Mouse (Mus musculus): ENCODE data around the gene Mindy1. TPM values are rescaled to one million over a fixed set of nuclear protein-coding genes. Genes with fewer than 3 reads are reported as not detected.
A peak's percentile ranks its signal among the peaks of the same experiment; 100 is the strongest.

The Mindy1 gene
- polyA plus RNA-seq, 1 experiment from 2014 or later = 41.4 TPM

DNA sequence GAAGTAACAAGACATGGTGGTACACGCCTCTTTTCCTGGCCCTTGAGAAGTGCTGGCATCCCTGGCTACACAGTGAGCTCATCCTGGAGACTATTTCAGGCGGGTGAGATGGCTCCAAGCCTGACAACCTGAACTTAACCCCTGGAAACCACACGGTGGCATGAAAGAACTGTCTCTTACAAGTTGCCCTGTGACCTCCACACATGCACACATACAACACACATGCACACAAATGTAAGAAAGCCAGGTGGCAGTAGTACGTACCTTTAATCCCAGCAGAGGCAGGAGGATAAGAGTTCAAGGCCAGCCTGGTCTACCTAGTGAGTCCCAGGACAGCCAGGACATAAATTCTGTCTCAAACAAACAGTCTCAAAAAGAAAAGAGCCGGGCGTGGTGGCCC is 42.1 kb upstream of the Mindy1 start:
- WGBS (ENCODE audit: insufficient replicate concordance) = 82% methylated on average over 6 of the region's 6 CpGs
- H3K4me1 ChIP-seq (ENCODE audit: insufficient read depth) = no peaks in the 10 kb centered on the region
- no peak for ATAC-seq

GRCm38 (mm10) chr3:95239971-95240370 is 41.2 kb upstream of the Mindy1 start:
- H3K9ac ChIP-seq (replicated peaks) = no peak overlapping the region
- ATAC-seq (no peak), DNase-seq (no peak)
- no peak overlapping the region for H3K4me2 ChIP-seq (ENCODE audit: low read depth, low read length)
- H3K4me1 ChIP-seq (ENCODE audit: insufficient read depth) = no peaks in the 10 kb centered on the region
- WGBS (ENCODE audit: insufficient replicate concordance) = 71% methylated on average over 12 of the region's 12 CpGs
- H3K27me3 ChIP-seq (ENCODE audit: insufficient read depth, low read length) = no peaks in the 10 kb centered on the region
- no peak overlapping the region for H3K4me3 ChIP-seq (ENCODE audit: low read depth, low read length)
- TF ChIP-seq EP300 (IDR thresholded peaks at IDR 0.05; ENCODE audit: low read depth) (no peak), CTCF (IDR thresholded peaks at IDR 0.05; ENCODE audit: low read depth) (no peak)
- H3K36me3 ChIP-seq (replicated peaks; ENCODE audit: insufficient read depth, low read length) = peaks cover 16% of the 10 kb centered on the region
- H3K9me3 ChIP-seq (ENCODE audit: low read length) = no peaks in the 10 kb centered on the region
- no peak overlapping the region for H3K27ac ChIP-seq (ENCODE audit: low read depth)

More for the DNA sequence above, 42.1 kb upstream of the Mindy1 start:
- Histone ChIP-seq H3K4me3 (ENCODE audit: low read depth, low read length) (no peak overlapping the region), H3K4me2 (ENCODE audit: low read depth, low read length) (no peak overlapping the region), H3K36me3 (replicated peaks; ENCODE audit: insufficient read depth, low read length) (peaks cover 26% of the 10 kb centered on the region), H3K9ac (replicated peaks) (no peak overlapping the region), H3K27me3 (ENCODE audit: insufficient read depth, low read length) (no peaks in the 10 kb centered on the region), H3K27ac (ENCODE audit: low read depth) (no peak overlapping the region), H3K9me3 (ENCODE audit: low read length) (no peaks in the 10 kb centered on the region)
- TF ChIP-seq CTCF (IDR thresholded peaks at IDR 0.05; ENCODE audit: low read depth) = no peak
- no peak for TF ChIP-seq EP300 (IDR thresholded peaks at IDR 0.05; ENCODE audit: low read depth)
- no peak for DNase-seq

- no peaks in the 10 kb centered on the region for H3K4me1 ChIP-seq (ENCODE audit: insufficient read depth)
- 60% methylated on average over 14 of the region's 17 CpGs for WGBS (ENCODE audit: insufficient replicate concordance)
- H3K4me2 ChIP-seq (ENCODE audit: low read depth, low read length) = no peak overlapping the region
- 0 out of 2 replicates have a peak, but pooled peaks have one; percentile 15 for ATAC-seq
- H3K27ac ChIP-seq (ENCODE audit: low read depth) = no peak overlapping the region
- no peak overlapping the region for H3K4me3 ChIP-seq (ENCODE audit: low read depth, low read length)
- H3K9me3 ChIP-seq (ENCODE audit: low read length) = no peaks in the 10 kb centered on the region
- no peak for TF ChIP-seq CTCF (IDR thresholded peaks at IDR 0.05; ENCODE audit: low read depth)
- TF ChIP-seq EP300 (IDR thresholded peaks at IDR 0.05; ENCODE audit: low read depth) = no peak
- H3K27me3 ChIP-seq (ENCODE audit: insufficient read depth, low read length) = no peaks in the 10 kb centered on the region
- peaks cover 7% of the 10 kb centered on the region for H3K36me3 ChIP-seq (replicated peaks; ENCODE audit: insufficient read depth, low read length)
- no peak for DNase-seq
- no peak overlapping the region for H3K9ac ChIP-seq (replicated peaks)
Observed at GRCm38 (mm10) chr3:95240900-95241299, 40.2 kb upstream of the Mindy1 start.

- WGBS (ENCODE audit: insufficient replicate concordance) = 76% methylated on average over 7 of the region's 7 CpGs
- no peak within 1 kb of the TSS for H3K4me3 ChIP-seq (ENCODE audit: low read depth, low read length)
- H3K27me3 ChIP-seq (ENCODE audit: insufficient read depth, low read length) = no peaks in the 10 kb centered on the region
- DNase-seq (no peak), ATAC-seq (no peak)
- peaks cover 2% of the 10 kb centered on the region; the same call in 1 of the 2 replicates for H3K36me3 ChIP-seq (replicated peaks; ENCODE audit: insufficient read depth, low read length)
- H3K9ac ChIP-seq (replicated peaks) = no peak within 1 kb of the TSS
- no peaks in the 10 kb centered on the region; the same call in 1 of the 2 replicates for H3K4me1 ChIP-seq (ENCODE audit: insufficient read depth)
- TF ChIP-seq EP300 (IDR thresholded peaks at IDR 0.05; ENCODE audit: low read depth) (no peak), CTCF (IDR thresholded peaks at IDR 0.05; ENCODE audit: low read depth) (no peak)
- H3K4me2 ChIP-seq (ENCODE audit: low read depth, low read length) = no peak within 1 kb of the TSS
- no peak within 1 kb of the TSS for H3K27ac ChIP-seq (ENCODE audit: low read depth)
- no peaks in the 10 kb centered on the region for H3K9me3 ChIP-seq (ENCODE audit: low read length)
Observed at GRCm38 (mm10) chr3:95241498-95241897, 39.6 kb upstream of the Mindy1 start, which contains the start of gene Gm128. Gene Gm128, minus strand, starts transcription at chr3:95241598.

DNA sequence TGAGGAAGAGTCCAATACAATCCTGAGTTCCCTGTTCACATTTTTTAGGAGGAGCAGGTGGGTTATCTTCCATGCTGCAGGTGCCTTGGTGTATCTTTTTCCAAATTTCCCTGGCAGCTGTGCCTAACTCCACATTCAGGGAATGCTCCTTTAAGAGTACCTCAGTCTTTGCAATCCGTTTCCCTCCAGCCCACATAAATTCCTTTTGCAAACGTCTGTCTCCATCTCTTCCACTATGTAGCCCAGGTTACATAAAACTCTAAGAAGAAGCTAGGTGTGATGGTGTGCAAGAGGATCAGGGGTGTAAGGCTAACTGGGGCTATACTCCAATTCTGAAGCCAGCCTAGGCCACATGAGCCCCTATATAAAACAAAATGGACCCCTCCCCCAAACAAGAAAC is 38.1 kb upstream of the Mindy1 start:
- no peak overlapping the region for H3K9ac ChIP-seq (replicated peaks)
- ATAC-seq = no peak
- no peak overlapping the region for H3K27ac ChIP-seq (ENCODE audit: low read depth)
- WGBS (ENCODE audit: insufficient replicate concordance) = 84% methylated on average over 2 of the region's 2 CpGs
- H3K27me3 ChIP-seq (ENCODE audit: insufficient read depth, low read length) = no peaks in the 10 kb centered on the region
- DNase-seq = no peak
- no peak overlapping the region for H3K4me2 ChIP-seq (ENCODE audit: low read depth, low read length)
- no peak overlapping the region for H3K4me3 ChIP-seq (ENCODE audit: low read depth, low read length)
- H3K36me3 ChIP-seq (replicated peaks; ENCODE audit: insufficient read depth, low read length) = no peaks in the 10 kb centered on the region
- H3K4me1 ChIP-seq (ENCODE audit: insufficient read depth) = peaks cover 5% of the 10 kb centered on the region
- no peaks in the 10 kb centered on the region for H3K9me3 ChIP-seq (ENCODE audit: low read length)
- no peak for TF ChIP-seq EP300 (IDR thresholded peaks at IDR 0.05; ENCODE audit: low read depth)
- no peak for TF ChIP-seq CTCF (IDR thresholded peaks at IDR 0.05; ENCODE audit: low read depth)

DNA sequence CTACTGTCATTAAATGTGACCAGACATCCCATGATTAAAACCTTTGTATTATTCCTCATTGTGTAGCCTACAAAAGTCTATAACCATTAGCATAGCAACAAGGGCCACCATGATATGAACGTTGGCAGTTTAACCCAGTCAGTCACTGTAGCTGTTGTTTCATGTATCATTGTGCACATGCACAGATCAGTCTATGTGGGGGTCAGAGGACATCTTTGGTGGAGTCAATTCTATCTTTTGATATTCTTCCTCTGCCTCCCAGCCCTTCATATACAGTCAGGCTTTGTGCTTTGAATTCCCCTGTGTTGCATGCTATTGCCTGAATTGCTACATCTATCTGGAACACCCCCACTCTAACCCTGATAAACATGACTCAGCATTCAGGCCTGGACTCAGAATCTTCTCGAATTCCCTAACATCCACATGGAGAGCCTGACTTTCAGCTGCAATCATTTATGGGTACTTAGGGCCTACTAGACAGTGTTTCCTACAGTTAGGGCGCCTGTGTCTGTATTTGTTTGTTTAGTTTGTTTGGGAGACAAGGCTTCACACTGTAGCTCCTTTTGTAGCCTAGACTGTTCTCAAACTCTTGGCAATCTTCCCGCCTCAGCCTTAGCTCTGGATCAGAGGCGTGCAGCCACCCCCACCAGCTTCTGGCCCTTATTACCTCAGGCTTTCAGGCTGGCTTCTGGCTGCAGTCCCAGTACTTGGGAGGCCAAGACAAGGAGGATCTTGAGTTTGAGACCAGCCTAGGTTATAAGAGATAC is 34.5 kb upstream of the Mindy1 start:
- H3K27me3 ChIP-seq (ENCODE audit: insufficient read depth, low read length) = no peaks in the 10 kb centered on the region
- no peak for TF ChIP-seq EP300 (IDR thresholded peaks at IDR 0.05; ENCODE audit: low read depth)
- no peak for TF ChIP-seq CTCF (IDR thresholded peaks at IDR 0.05; ENCODE audit: low read depth)
- H3K4me1 ChIP-seq (ENCODE audit: insufficient read depth) = peaks cover 5% of the 10 kb centered on the region
- ATAC-seq (peak; percentile 47), DNase-seq (no peak)
- H3K36me3 ChIP-seq (replicated peaks; ENCODE audit: insufficient read depth, low read length) = no peaks in the 10 kb centered on the region
- H3K4me3 ChIP-seq (ENCODE audit: low read depth, low read length) = no peak overlapping the region
- no peaks in the 10 kb centered on the region for H3K9me3 ChIP-seq (ENCODE audit: low read length)
- no peak overlapping the region for H3K27ac ChIP-seq (ENCODE audit: low read depth)
- no peak overlapping the region for H3K9ac ChIP-seq (replicated peaks)
- WGBS (ENCODE audit: insufficient replicate concordance) = 66% methylated on average over 5 of the region's 5 CpGs
- H3K4me2 ChIP-seq (ENCODE audit: low read depth, low read length) = no peak overlapping the region

Measured in liver, postnatal 0 days (tissue).